Mouse (Mus musculus): ENCODE results near the gene Dchs2. TPM values are rescaled to one million over a fixed set of nuclear protein-coding genes. Genes with fewer than 3 reads are reported as not detected.
A peak's percentile ranks its signal among the peaks of the same experiment; 100 is the strongest.

Gene Dchs2
- polyA plus RNA-seq, 1 experiment from 2014 or later: 0.28 TPM

DNA sequence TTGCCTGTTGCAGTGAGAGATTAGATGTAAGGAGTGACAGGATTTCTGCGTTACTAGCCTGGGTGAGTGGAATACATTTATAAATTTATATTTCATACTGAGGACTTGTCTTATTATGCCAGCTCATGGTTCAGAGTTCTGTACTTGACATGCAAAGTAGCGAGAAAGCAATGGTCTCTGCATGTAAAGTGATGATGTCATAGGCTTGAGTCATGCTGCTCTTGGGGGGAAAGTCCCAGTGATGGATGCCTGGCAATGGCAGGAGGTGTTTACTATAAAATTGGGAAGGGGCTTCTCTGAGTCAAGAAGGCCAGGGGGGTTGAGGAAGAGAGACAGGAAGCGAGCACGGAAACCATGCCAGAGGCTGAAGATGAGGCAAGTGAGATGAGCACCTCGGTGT lies 57.8 kb downstream of the Dchs2 start:
- no peak overlapping the region for H3K4me2 ChIP-seq (replicated peaks; ENCODE audit: low read depth, low read length)
- no peak overlapping the region for H3K4me3 ChIP-seq (ENCODE audit: low read length)
- no peak overlapping the region for H3K9ac ChIP-seq (ENCODE audit: low read depth, low read length)
- no peaks in the 10 kb centered on the region for H3K4me1 ChIP-seq (ENCODE audit: control insufficient read depth, insufficient read depth, low read length)
- 93% methylated on average over 5 of the region's 5 CpGs for WGBS
- no peaks in the 10 kb centered on the region for H3K36me3 ChIP-seq (ENCODE audit: control insufficient read depth, insufficient read depth, low read length)
- no peaks in the 10 kb centered on the region for H3K9me3 ChIP-seq (ENCODE audit: control insufficient read depth, low read length)
- H3K27me3 ChIP-seq (ENCODE audit: control insufficient read depth, insufficient read depth, low read length): no peaks in the 10 kb centered on the region
- no peak overlapping the region for H3K27ac ChIP-seq (ENCODE audit: low read depth, low read length)
- ATAC-seq (ENCODE audit: low FRiP score, low TSS enrichment): no peak

DNA sequence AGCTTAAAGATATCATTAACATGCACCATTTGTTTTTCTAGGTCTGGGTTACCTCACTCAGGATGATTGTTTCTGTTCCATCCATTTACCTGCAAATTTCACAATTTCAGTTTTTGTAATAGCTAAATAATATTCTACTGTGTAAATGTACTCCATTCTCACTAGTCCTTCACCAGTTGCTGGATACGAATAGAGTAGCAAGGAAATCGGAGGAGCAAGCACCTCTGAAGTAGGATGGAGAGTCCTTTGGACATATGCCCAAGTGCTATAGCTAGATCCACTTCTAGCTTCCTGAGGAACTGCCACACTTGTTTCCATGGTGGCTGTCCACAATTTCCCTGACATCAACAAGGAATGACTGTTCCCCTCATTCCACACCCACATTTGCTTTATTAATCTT lies 63.5 kb downstream of the Dchs2 start:
- H3K27ac ChIP-seq (ENCODE audit: low read depth, low read length): no peak overlapping the region
- 93% methylated on average over 2 of the region's 2 CpGs for WGBS

DNA sequence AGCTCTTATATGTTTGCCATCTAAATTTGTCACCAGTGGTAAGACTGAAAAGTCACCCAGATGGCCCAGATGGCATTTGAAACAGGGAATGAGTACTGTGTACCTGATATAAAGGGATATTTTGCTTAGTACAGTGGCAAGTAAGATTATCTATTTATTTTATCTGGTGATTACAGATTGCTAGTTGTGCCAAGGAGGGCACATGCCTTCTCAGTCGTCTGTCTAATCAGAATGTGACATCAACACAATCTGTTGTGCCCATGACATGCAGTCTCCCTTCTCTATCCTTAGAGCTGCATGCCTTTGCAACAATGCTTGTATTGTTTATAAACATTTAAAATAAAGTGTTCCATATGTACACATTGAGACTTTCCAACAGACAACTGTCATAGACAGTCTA lies 64.7 kb downstream of the Dchs2 start:
- no peaks in the 10 kb centered on the region for H3K4me1 ChIP-seq (ENCODE audit: control insufficient read depth, insufficient read depth, low read length)
- no peak for ATAC-seq (ENCODE audit: low FRiP score, low TSS enrichment)
- H3K4me2 ChIP-seq (replicated peaks; ENCODE audit: low read depth, low read length): no peak overlapping the region
- H3K36me3 ChIP-seq (ENCODE audit: control insufficient read depth, insufficient read depth, low read length): no peaks in the 10 kb centered on the region
- no peaks in the 10 kb centered on the region for H3K27me3 ChIP-seq (ENCODE audit: control insufficient read depth, insufficient read depth, low read length)
- 67% methylated on average over 1 of the region's 1 CpGs for WGBS
- no peak overlapping the region for H3K27ac ChIP-seq (ENCODE audit: low read depth, low read length)
- no peaks in the 10 kb centered on the region for H3K9me3 ChIP-seq (ENCODE audit: control insufficient read depth, low read length)
- H3K9ac ChIP-seq (ENCODE audit: low read depth, low read length): no peak overlapping the region
- H3K4me3 ChIP-seq (ENCODE audit: low read length): no peak overlapping the region

More for the DNA sequence above, 63.5 kb downstream of the Dchs2 start:
- no peak overlapping the region for H3K9ac ChIP-seq (ENCODE audit: low read depth, low read length)
- H3K4me1 ChIP-seq (ENCODE audit: control insufficient read depth, insufficient read depth, low read length): no peaks in the 10 kb centered on the region
- H3K4me3 ChIP-seq (ENCODE audit: low read length): no peak overlapping the region
- H3K36me3 ChIP-seq (ENCODE audit: control insufficient read depth, insufficient read depth, low read length): no peaks in the 10 kb centered on the region
- ATAC-seq (ENCODE audit: low FRiP score, low TSS enrichment): no peak
- no peak overlapping the region for H3K4me2 ChIP-seq (replicated peaks; ENCODE audit: low read depth, low read length)
- H3K27me3 ChIP-seq (ENCODE audit: control insufficient read depth, insufficient read depth, low read length): no peaks in the 10 kb centered on the region
- no peaks in the 10 kb centered on the region for H3K9me3 ChIP-seq (ENCODE audit: control insufficient read depth, low read length)

DNA sequence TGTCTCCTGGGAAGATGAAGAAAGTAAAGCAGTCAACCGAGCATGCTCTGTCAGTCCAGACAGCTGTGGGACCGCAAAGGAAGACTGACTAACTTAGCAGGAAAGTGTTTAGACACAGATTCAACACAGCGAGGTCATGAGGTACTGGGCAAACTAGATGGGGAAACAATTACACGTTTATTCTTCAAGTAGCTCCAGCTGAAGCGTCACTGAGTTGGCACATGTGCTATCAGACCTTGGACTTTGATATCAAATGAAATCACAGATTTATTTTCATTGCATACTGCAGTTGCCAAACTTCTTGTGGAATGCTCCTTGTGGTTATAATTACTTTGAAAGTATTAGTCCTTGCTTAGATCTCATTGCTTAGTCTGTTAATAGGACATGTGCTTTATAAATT lies 67.2 kb downstream of the Dchs2 start:
- H3K27me3 ChIP-seq (ENCODE audit: control insufficient read depth, insufficient read depth, low read length): no peaks in the 10 kb centered on the region
- H3K4me2 ChIP-seq (replicated peaks; ENCODE audit: low read depth, low read length): no peak overlapping the region
- no peak overlapping the region for H3K27ac ChIP-seq (ENCODE audit: low read depth, low read length)
- H3K36me3 ChIP-seq (ENCODE audit: control insufficient read depth, insufficient read depth, low read length): no peaks in the 10 kb centered on the region
- ATAC-seq (ENCODE audit: low FRiP score, low TSS enrichment): no peak
- no peak overlapping the region for H3K4me3 ChIP-seq (ENCODE audit: low read length)
- no peaks in the 10 kb centered on the region for H3K4me1 ChIP-seq (ENCODE audit: control insufficient read depth, insufficient read depth, low read length)
- H3K9ac ChIP-seq (ENCODE audit: low read depth, low read length): no peak overlapping the region
- H3K9me3 ChIP-seq (ENCODE audit: control insufficient read depth, low read length): no peaks in the 10 kb centered on the region
- WGBS: 74% methylated on average over 5 of the region's 5 CpGs

DNA sequence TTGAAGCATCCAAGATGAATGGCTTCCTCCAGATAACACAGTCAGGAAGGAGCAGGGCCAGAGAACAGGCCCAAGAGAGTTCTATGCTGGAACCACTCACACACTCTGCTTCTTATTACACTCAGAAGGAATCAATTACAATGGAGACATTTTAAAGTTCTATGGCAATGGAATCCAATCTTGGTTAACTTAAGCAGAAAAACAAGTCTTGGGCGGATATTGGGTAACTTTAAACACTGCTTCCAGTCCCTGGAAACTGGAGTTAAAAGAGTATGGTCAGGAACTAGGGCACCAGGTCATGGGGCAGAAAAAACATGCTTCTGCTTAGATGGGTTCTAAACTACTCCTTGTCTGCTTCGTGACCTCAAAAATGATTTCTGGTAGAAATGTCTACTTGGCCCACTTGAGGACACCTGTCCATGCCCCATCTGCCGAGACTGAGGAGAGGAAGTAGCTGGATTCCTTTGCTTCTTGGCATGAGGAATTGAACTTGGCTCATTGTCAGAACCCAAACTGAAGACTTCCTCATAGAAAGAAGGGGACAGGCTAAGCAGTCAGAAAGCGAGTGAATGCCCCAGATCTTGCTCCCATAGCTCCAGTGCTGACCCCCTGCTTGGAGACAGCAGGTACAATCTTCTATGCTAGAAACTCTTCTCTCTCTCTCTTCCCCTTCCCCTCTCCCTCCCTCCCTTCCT lies 73.7 kb downstream of the Dchs2 start:
- 69% methylated on average over 4 of the region's 4 CpGs for WGBS

DNA sequence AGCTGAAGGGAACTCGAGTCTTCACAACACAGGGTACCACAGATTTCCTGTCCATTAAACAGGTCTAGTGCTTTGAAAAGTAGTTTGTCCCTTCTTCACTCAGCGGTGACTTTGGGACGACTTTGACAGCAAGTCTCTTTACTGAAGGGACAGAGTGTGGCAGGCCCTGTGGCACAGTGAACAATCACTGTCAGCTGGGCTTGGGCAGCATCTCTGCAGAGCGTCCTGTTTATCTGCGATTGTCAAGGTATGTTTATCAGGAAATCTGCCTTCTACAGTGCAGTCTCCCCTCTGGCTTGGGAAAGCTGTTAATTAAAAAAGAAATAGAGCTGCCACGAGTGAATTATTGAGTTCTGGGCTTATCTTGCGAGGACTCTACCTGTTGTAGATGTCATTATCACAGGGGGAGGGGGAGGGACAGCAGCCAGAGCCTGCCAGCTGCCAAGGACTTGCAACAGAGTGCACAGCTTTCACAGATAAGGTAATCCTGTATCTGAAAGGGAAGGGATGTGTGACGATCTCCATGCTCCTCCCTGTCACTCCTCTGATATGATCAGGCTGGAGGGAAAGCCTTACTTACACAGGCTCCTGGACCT lies 77.4 kb downstream of the Dchs2 start:
- H3K36me3 ChIP-seq (ENCODE audit: control insufficient read depth, insufficient read depth, low read length): no peaks in the 10 kb centered on the region
- WGBS: 41% methylated on average over 8 of the region's 8 CpGs
- no peak overlapping the region for H3K27ac ChIP-seq (ENCODE audit: low read depth, low read length)
- H3K27me3 ChIP-seq (ENCODE audit: control insufficient read depth, insufficient read depth, low read length): no peaks in the 10 kb centered on the region
- ATAC-seq (ENCODE audit: low FRiP score, low TSS enrichment): no peak
- no peak overlapping the region for H3K9ac ChIP-seq (ENCODE audit: low read depth, low read length)
- H3K4me1 ChIP-seq (ENCODE audit: control insufficient read depth, insufficient read depth, low read length): peaks cover 4% of the 10 kb centered on the region; the same call in 1 of the 2 replicates
- peaks cover 5% of the 10 kb centered on the region; the same call in 1 of the 2 replicates for H3K9me3 ChIP-seq (ENCODE audit: control insufficient read depth, low read length)
- no peak overlapping the region for H3K4me2 ChIP-seq (replicated peaks; ENCODE audit: low read depth, low read length)
- H3K4me3 ChIP-seq (ENCODE audit: low read length): no peak overlapping the region

More for the DNA sequence above, 73.7 kb downstream of the Dchs2 start:
- no peak overlapping the region for H3K4me2 ChIP-seq (replicated peaks; ENCODE audit: low read depth, low read length)
- H3K9ac ChIP-seq (ENCODE audit: low read depth, low read length): no peak overlapping the region
- no peaks in the 10 kb centered on the region for H3K4me1 ChIP-seq (ENCODE audit: control insufficient read depth, insufficient read depth, low read length)
- H3K27me3 ChIP-seq (ENCODE audit: control insufficient read depth, insufficient read depth, low read length): no peaks in the 10 kb centered on the region
- ATAC-seq (ENCODE audit: low FRiP score, low TSS enrichment): no peak
- no peaks in the 10 kb centered on the region for H3K36me3 ChIP-seq (ENCODE audit: control insufficient read depth, insufficient read depth, low read length)
- H3K4me3 ChIP-seq (ENCODE audit: low read length): no peak overlapping the region
- H3K9me3 ChIP-seq (ENCODE audit: control insufficient read depth, low read length): peaks cover 5% of the 10 kb centered on the region; the same call in 1 of the 2 replicates
- no peak overlapping the region for H3K27ac ChIP-seq (ENCODE audit: low read depth, low read length)

DNA sequence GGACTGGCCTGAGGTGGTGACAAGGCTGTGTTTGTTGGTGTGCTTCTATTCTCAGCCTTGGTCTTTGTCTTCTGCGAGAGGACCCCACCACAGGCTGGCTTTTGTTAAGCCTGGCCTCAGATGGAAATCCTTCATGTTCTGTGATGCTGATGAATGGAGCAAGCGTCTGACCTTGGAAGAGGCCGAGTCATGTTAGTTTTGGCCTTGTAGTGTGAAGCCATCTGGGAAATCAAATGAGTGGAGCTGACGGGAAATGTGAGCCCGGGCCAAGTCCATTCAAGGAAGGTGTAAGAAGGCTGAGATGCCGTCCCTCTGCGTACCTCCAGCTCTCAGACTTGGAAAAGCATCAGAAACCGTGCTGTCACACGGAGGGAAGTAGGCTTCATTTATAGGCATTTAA lies 81.9 kb downstream of the Dchs2 start:
- ATAC-seq (ENCODE audit: low FRiP score, low TSS enrichment): no peak
- H3K27ac ChIP-seq (ENCODE audit: low read depth, low read length): no peak overlapping the region

DNA sequence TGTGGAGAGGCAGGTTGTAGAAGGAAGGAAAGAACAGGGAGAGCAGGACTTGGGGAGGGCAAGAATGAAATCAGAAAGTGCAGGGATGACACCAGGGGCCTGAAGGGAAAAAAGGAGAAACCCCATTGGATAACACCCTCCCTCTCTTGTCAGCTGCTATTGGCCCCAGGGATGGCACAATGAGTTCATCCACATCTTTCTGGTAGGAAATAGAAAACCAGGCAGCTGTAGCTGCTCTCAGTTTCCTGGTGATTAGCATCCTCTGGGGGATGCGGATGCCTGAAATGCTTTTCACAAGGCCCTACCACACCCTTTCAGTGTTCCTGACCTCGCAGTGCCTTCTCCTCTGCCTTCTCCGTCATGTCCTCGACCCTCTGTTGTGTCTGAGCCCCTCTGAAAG lies 82.5 kb downstream of the Dchs2 start:
- no peak overlapping the region for H3K27ac ChIP-seq (ENCODE audit: low read depth, low read length)
- H3K36me3 ChIP-seq (ENCODE audit: control insufficient read depth, insufficient read depth, low read length): no peaks in the 10 kb centered on the region
- peaks cover 9% of the 10 kb centered on the region; the same call in 1 of the 2 replicates for H3K4me1 ChIP-seq (ENCODE audit: control insufficient read depth, insufficient read depth, low read length)
- 43% methylated on average over 4 of the region's 4 CpGs for WGBS
- no peak overlapping the region for H3K4me2 ChIP-seq (replicated peaks; ENCODE audit: low read depth, low read length)
- no peak overlapping the region for H3K9ac ChIP-seq (ENCODE audit: low read depth, low read length)
- H3K9me3 ChIP-seq (ENCODE audit: control insufficient read depth, low read length): no peaks in the 10 kb centered on the region
- H3K27me3 ChIP-seq (ENCODE audit: control insufficient read depth, insufficient read depth, low read length): no peaks in the 10 kb centered on the region
- no peak overlapping the region for H3K4me3 ChIP-seq (ENCODE audit: low read length)
- no peak for ATAC-seq (ENCODE audit: low FRiP score, low TSS enrichment)

More for the DNA sequence above, 81.9 kb downstream of the Dchs2 start:
- Histone ChIP-seq H3K4me2 (replicated peaks; ENCODE audit: low read depth, low read length) (no peak overlapping the region), H3K4me1 (ENCODE audit: control insufficient read depth, insufficient read depth, low read length) (peaks cover 9% of the 10 kb centered on the region; the same call in 1 of the 2 replicates), H3K9me3 (ENCODE audit: control insufficient read depth, low read length) (no peaks in the 10 kb centered on the region), H3K27me3 (ENCODE audit: control insufficient read depth, insufficient read depth, low read length) (no peaks in the 10 kb centered on the region), H3K9ac (ENCODE audit: low read depth, low read length) (no peak overlapping the region), H3K4me3 (ENCODE audit: low read length) (no peak overlapping the region), H3K36me3 (ENCODE audit: control insufficient read depth, insufficient read depth, low read length) (no peaks in the 10 kb centered on the region)
- WGBS: 57% methylated on average over 9 of the region's 9 CpGs

DNA sequence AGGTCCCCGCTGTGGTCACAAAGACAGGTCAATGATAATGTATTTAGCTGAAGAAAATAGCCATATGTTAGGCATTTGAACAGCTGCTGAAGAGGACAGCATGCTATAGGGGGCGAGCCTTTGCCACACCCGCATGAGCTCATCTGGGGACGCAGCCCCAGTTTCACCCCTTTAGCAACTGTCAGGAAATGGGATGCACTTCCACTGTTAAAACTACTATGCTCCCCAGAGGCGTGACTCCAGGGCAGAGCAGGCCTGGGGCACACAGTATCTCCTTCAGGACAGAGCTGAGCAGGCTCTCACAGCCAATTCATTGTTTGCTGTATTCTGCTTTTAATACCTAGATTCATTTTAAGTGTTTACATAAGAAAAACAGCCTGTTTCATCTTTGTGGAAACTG lies 84.2 kb downstream of the Dchs2 start:
- Histone ChIP-seq H3K9ac (ENCODE audit: low read depth, low read length) (no peak overlapping the region), H3K27ac (ENCODE audit: low read depth, low read length) (no peak overlapping the region), H3K4me3 (ENCODE audit: low read length) (no peak overlapping the region), H3K36me3 (ENCODE audit: control insufficient read depth, insufficient read depth, low read length) (no peaks in the 10 kb centered on the region), H3K4me2 (replicated peaks; ENCODE audit: low read depth, low read length) (no peak overlapping the region), H3K27me3 (ENCODE audit: control insufficient read depth, insufficient read depth, low read length) (no peaks in the 10 kb centered on the region), H3K9me3 (ENCODE audit: control insufficient read depth, low read length) (no peaks in the 10 kb centered on the region), H3K4me1 (ENCODE audit: control insufficient read depth, insufficient read depth, low read length) (peaks cover 9% of the 10 kb centered on the region; the same call in 1 of the 2 replicates)
- ATAC-seq (ENCODE audit: low FRiP score, low TSS enrichment): peak; percentile 57; the same call in 1 of the 2 replicates
- 40% methylated on average over 5 of the region's 5 CpGs for WGBS
